Mouse (Mus musculus): ENCODE measurements at regions not wholly inside any gene's neighbourhood (a gene's known extent, or its start where the extent isn't known, plus 50 kb on each side); places are given as distances from the start of the nearest gene placed in this dataset.
A peak's percentile ranks its signal among the peaks of the same experiment; 100 is the strongest.

- peak; percentile 51 to 53 for DNase-seq
Measured at GRCm38 (mm10) chr1:75693231-75693914, 147.3 kb downstream of the Slc4a3 start.

GRCm38 (mm10) chr1:75704832-75705650 is 159.0 kb downstream of the Slc4a3 start:
- DNase-seq, result no peak

GRCm38 (mm10) chr1:75706126-75706525 is 160.1 kb downstream of the Slc4a3 start:
- no peak for DNase-seq

- DNase-seq, result no peak
Measured at GRCm38 (mm10) chr1:75723431-75723830, 177.4 kb downstream of the Slc4a3 start.

GRCm38 (mm10) chr1:75725329-75725728 is 179.3 kb downstream of the Slc4a3 start:
- DNase-seq, result no peak

GRCm38 (mm10) chr1:75728859-75729258 is 182.8 kb downstream of the Slc4a3 start:
- DNase-seq, result no peak

- DNase-seq, result no peak
Measured at GRCm38 (mm10) chr1:75733791-75734190, 187.7 kb downstream of the Slc4a3 start.

GRCm38 (mm10) chr1:75738651-75739050 is 192.6 kb downstream of the Slc4a3 start:
- no peak for DNase-seq

- DNase-seq, result no peak
Measured at GRCm38 (mm10) chr1:75749665-75750221, 203.7 kb downstream of the Slc4a3 start.

GRCm38 (mm10) chr1:75772131-75772530 is 226.1 kb downstream of the Slc4a3 start:
- DNase-seq, result no peak

- no peak for DNase-seq
Measured at GRCm38 (mm10) chr1:75773014-75773413, 226.9 kb downstream of the Slc4a3 start.

- no peak for DNase-seq
Measured at GRCm38 (mm10) chr1:75778889-75779288, 232.8 kb downstream of the Slc4a3 start.

GRCm38 (mm10) chr1:75783206-75783605 is 237.1 kb downstream of the Slc4a3 start:
- no peak for DNase-seq

- peak; percentile 8 to 12 for DNase-seq
Measured at GRCm38 (mm10) chr1:75786173-75786820, 240.2 kb downstream of the Slc4a3 start.

GRCm38 (mm10) chr1:75791509-75791908 is 245.4 kb downstream of the Slc4a3 start:
- DNase-seq, result no peak

- DNase-seq, result no peak
Measured at GRCm38 (mm10) chr1:75797793-75798192, 251.7 kb downstream of the Slc4a3 start.

- DNase-seq, result no peak
Measured at GRCm38 (mm10) chr1:75798375-75799099, 252.5 kb downstream of the Slc4a3 start.

- no peak for DNase-seq
Measured at GRCm38 (mm10) chr1:75804473-75804872, 258.4 kb downstream of the Slc4a3 start.

GRCm38 (mm10) chr1:75812471-75812870 is 266.4 kb downstream of the Slc4a3 start:
- DNase-seq, result no peak

- DNase-seq, result peak; percentile 26 to 35
Measured at GRCm38 (mm10) chr1:75826202-75826601, 280.1 kb downstream of the Slc4a3 start.

- no peak for DNase-seq
Measured at GRCm38 (mm10) chr1:75833071-75833830, 287.2 kb downstream of the Slc4a3 start.

- DNase-seq, result no peak
Measured at GRCm38 (mm10) chr1:75834361-75834760, 288.3 kb downstream of the Slc4a3 start.
